Mouse (Mus musculus) hindbrain, postnatal 0 days (tissue): ENCODE measurements at regions not wholly inside any gene's neighbourhood (a gene's known extent, or its start where the extent isn't known, plus 50 kb on each side); places are given as distances from the start of the nearest gene placed in this dataset.
A peak's percentile ranks its signal among the peaks of the same experiment; 100 is the strongest.

Experiments used
- ATAC-seq: fragments of 200-750 bp; cut with Nextera tagmentation; 2 replicates; pipeline ENCODE4 v1.8.0; 2017; ENCODE audit warnings: mild to moderate bottlenecking, moderate TSS enrichment, moderate library complexity
- DNase-seq: peaks from one replicate; pipeline ENCODE4 v3.0.0-alpha.2; 2015; ENCODE audit warnings: low spot score
- H3K27ac ChIP-seq: fragments of 300-500 bp; sonication (generic); 2 replicates; pipeline ENCODE4 v1.5.1; 2014; ENCODE audit warnings: mild to moderate bottlenecking
- H3K27me3 ChIP-seq: fragments of 300-500 bp; sonication (generic); 2 replicates; pipeline ENCODE4 v1.6.1; 2014; ENCODE audit warnings: low read length, mixed read lengths; ENCODE audit not compliant: insufficient read depth
- H3K36me3 ChIP-seq: fragments of 300-500 bp; sonication (generic); 2 replicates; pipeline ENCODE4 v1.6.1; 2014; ENCODE audit warnings: low read length, mixed read lengths; ENCODE audit not compliant: insufficient read depth
- H3K4me1 ChIP-seq: fragments of 300-500 bp; sonication (generic); 2 replicates; pipeline ENCODE4 v1.6.1; 2014; ENCODE audit warnings: antibody characterized with exemption, low read length, mixed read lengths; ENCODE audit not compliant: insufficient read depth
- H3K4me2 ChIP-seq: fragments of 300-500 bp; sonication (generic); 2 replicates; pipeline ENCODE4 v1.6.1; 2014; ENCODE audit warnings: low read depth, mild to moderate bottlenecking, low read length, moderate library complexity, mixed read lengths
- H3K4me3 ChIP-seq: fragments of 300-500 bp; sonication (generic); 2 replicates; pipeline ENCODE4 v1.5.1; 2014; ENCODE audit warnings: low read length
- H3K9ac ChIP-seq: fragments of 300-500 bp; sonication (generic); replicated peaks from 2 replicates; pipeline ENCODE4 v1.6.1; 2014; ENCODE audit warnings: mild to moderate bottlenecking, low read length, moderate library complexity, mixed read lengths
- H3K9me3 ChIP-seq: fragments of 300-500 bp; sonication (generic); 2 replicates; pipeline ENCODE4 v1.6.1; 2016; ENCODE audit warnings: low read length, mixed read lengths
- CTCF ChIP-seq: IDR thresholded peaks from 2 replicates; pipeline ENCODE4 v1.5.1; 2016; ENCODE audit warnings: antibody characterized with exemption, control low read depth, low read depth
- WGBS: fragments of 180-500 bp; shearing (Covaris S2); extraction: QIAGEN DNeasy Blood & Tissue Kit; methylation state at CpG from one replicate; pipeline ENCODE4 v1.1.7; 2014; 5-methylcytosine and 5-hydroxymethylcytosine counted together

DNA sequence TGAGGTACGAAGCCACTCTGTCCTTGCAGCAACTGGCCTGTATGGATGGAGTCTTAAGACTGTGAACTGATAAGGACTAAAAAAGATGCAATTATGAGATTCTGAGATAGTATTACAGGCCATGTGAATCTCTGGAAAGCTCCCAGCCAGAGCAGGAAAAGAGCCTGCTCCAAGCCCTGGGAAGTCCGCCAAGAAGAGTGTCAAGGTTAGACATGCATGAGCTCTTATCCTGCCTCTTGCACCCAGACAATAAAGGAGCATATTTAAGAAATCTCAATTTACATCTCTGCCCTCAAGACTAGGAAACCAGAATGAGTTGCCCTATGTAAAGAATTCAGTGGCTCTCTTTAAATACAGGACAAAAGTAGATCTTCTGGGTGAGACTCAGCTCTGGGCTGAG is 90.8 kb upstream of the Tac1 start:
- Histone ChIP-seq H3K4me2 (no peak overlapping the region), H3K9me3 (no peaks in the 10 kb centered on the region), H3K27ac (no peak overlapping the region), H3K27me3 (no peaks in the 10 kb centered on the region), H3K9ac (no peak overlapping the region), H3K36me3 (no peaks in the 10 kb centered on the region), H3K4me1 (no peaks in the 10 kb centered on the region), H3K4me3 (no peak overlapping the region)
- WGBS, result 67% methylated on average over 2 of the region's 2 CpGs
- peak; percentile 74 for DNase-seq
- no peak for TF ChIP-seq CTCF
- peak; percentile 70; the same call in 1 of the 2 replicates for ATAC-seq

DNA sequence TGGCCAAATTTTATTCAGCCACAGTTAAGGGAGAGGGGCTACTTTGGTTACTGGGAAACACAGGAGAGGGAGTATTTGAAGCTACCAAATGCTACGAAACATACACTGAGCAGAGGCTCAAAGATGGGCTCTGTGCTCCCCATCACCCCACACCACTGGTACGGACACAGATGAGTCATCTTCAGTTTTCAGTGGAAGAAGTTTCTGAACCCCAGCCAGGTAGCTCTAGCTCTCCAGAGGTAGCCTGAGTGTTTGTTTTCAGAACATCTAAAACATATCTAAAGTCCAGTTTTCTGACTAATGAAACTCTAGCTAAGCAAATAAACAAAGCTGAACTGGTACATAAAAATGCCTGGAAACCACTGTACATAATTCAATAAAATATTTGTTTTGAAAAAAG is 90.3 kb upstream of the Tac1 start:
- H3K27me3 ChIP-seq, result no peaks in the 10 kb centered on the region
- no peaks in the 10 kb centered on the region for H3K4me1 ChIP-seq
- H3K4me2 ChIP-seq, result no peak overlapping the region
- DNase-seq, result no peak
- WGBS, result 56% methylated on average over 2 of the region's 2 CpGs
- no peak overlapping the region for H3K27ac ChIP-seq
- no peak overlapping the region for H3K9ac ChIP-seq
- H3K9me3 ChIP-seq, result no peaks in the 10 kb centered on the region
- H3K36me3 ChIP-seq, result no peaks in the 10 kb centered on the region
- no peak overlapping the region for H3K4me3 ChIP-seq
- no peak for TF ChIP-seq CTCF
- peak; percentile 43; the same call in 1 of the 2 replicates for ATAC-seq

DNA sequence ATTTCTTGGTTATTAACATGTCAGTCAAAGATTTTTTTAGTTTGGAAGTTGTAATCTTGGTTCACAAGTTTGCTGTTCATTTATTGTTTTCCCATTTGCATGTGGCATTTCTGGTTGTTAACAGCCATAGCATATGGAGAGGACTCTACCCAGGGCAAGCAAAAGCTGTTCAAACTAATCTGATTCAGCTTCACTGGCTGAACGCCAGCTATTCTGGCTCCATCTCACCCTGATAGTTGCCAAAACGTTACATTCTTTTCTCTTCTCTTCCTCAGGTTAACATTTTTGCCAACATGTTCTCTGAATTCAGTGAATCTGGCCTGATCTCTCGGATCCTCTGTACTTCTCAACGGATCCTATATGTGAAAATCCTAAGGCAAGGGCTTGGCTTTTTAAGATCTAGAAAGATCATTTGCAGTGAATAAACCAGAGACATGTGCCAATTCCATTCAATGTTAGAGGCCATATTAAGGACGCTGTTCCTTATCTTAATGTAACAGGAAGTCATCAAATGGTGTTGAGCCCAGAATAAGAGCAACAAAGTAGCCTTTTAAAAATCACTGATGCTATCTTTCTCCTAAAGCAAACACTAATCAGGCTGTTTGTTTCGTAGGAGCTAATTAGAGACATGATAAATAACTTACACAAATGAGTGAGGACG is 82.2 kb upstream of the Tac1 start:
- no peaks in the 10 kb centered on the region for H3K9me3 ChIP-seq
- no peak overlapping the region for H3K4me3 ChIP-seq
- TF ChIP-seq CTCF, result no peak
- no peaks in the 10 kb centered on the region for H3K27me3 ChIP-seq
- H3K4me1 ChIP-seq, result no peaks in the 10 kb centered on the region
- no peak overlapping the region for H3K4me2 ChIP-seq
- ATAC-seq (no peak), DNase-seq (peak; percentile 67)
- H3K27ac ChIP-seq, result no peak overlapping the region
- H3K36me3 ChIP-seq, result no peaks in the 10 kb centered on the region
- H3K9ac ChIP-seq, result no peak overlapping the region
- WGBS, result 49% methylated on average over 7 of the region's 7 CpGs

DNA sequence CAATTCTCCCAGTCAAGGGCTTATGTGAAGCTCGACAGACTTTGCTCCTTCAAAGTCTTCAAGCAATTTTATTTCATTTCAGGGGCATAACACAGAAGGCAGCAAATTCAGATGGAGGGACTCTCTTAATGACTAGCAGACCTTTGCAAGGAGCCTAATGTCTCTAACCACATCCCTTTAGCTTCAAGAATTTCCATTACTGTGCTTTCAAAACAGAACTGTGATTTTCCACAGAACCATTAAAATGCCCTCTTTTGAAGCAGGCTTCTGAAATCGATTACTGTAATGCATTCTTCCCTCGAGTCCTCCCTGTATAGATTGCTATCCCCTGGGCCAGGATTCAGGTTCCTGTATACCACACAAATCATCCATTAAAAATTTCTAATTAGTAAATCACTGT is 80.9 kb upstream of the Tac1 start:
- no peak for TF ChIP-seq CTCF
- Histone ChIP-seq H3K27me3 (no peaks in the 10 kb centered on the region), H3K4me1 (no peaks in the 10 kb centered on the region), H3K4me2 (no peak overlapping the region), H3K4me3 (no peak overlapping the region), H3K27ac (no peak overlapping the region), H3K36me3 (no peaks in the 10 kb centered on the region), H3K9me3 (no peaks in the 10 kb centered on the region), H3K9ac (no peak overlapping the region)
- DNase-seq (no peak), ATAC-seq (no peak)
- 67% methylated on average over 3 of the region's 3 CpGs for WGBS

DNA sequence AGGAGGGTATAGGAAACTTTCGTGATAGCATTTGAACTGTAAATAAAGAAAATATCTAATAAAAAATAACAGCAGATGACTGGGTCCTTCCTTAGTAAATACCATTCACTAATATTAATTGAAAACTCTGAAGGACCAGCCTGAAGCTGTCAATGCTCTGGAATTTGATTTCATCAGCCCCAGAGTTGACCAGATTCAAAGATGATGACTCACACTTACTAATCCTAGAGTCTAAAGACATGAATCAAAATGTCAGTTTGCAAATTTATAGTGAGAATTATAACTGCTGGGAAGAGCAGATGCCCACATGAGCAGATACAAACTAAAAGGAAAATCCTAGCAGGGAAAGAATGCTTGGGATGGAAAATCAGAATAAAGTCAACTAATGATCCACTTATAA is 77.8 kb upstream of the Tac1 start:
- no peak overlapping the region for H3K27ac ChIP-seq
- H3K9me3 ChIP-seq, result no peaks in the 10 kb centered on the region
- no peaks in the 10 kb centered on the region for H3K4me1 ChIP-seq
- no peaks in the 10 kb centered on the region for H3K36me3 ChIP-seq
- WGBS, result 86% methylated on average over 1 of the region's 1 CpGs
- TF ChIP-seq CTCF, result no peak
- ATAC-seq (no peak), DNase-seq (no peak)
- no peak overlapping the region for H3K4me2 ChIP-seq
- H3K27me3 ChIP-seq, result no peaks in the 10 kb centered on the region
- no peak overlapping the region for H3K4me3 ChIP-seq
- no peak overlapping the region for H3K9ac ChIP-seq

DNA sequence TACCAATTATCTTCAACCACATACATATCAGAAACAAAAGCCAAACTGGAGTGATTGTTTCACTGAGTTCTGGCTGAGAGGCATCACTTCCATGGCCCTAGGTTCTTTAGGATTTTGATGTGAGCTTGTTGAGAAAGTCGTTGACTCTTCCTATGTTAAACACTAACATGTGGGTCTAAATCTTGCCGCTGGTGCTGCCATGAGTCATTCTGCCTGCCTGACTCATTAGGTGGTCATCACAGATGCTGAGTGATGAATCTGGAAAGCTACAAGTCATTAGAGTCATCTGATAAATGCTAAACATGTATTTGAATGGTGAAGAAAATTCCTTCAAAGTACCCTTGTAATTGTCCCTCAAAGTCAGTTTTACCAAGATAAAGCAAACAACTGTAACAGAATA is 60.4 kb upstream of the Tac1 start:
- no peak for TF ChIP-seq CTCF
- H3K27ac ChIP-seq, result no peak overlapping the region
- no peak for ATAC-seq
- no peaks in the 10 kb centered on the region for H3K9me3 ChIP-seq
- no peaks in the 10 kb centered on the region for H3K4me1 ChIP-seq
- no peak overlapping the region for H3K9ac ChIP-seq
- no peaks in the 10 kb centered on the region for H3K36me3 ChIP-seq
- no peak for DNase-seq
- 80% methylated on average over 2 of the region's 2 CpGs for WGBS
- no peak overlapping the region for H3K4me3 ChIP-seq
- no peaks in the 10 kb centered on the region for H3K27me3 ChIP-seq
- no peak overlapping the region for H3K4me2 ChIP-seq

DNA sequence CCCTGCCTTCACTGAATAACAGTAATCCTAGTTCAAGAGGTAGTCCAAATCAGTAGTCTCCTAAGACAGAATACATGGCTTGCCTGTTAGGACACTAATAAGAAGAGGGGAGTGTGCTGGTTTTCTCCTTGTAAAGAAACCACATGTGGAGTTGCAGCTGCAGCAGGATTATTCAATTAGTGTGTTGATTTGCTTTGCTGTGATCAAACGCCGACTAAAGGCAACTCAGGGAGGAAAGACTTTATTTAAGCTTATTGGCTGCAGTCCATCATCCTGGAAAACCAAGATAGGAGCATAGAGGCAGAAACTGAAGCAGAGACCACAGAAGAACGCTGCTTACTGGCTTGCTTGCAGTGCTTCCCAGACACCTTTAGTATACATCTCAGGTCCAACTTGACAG is 57.9 kb upstream of the Tac1 start:
- Histone ChIP-seq H3K4me3 (no peak overlapping the region), H3K4me2 (no peak overlapping the region), H3K27me3 (no peaks in the 10 kb centered on the region), H3K27ac (no peak overlapping the region), H3K9me3 (no peaks in the 10 kb centered on the region), H3K9ac (no peak overlapping the region), H3K36me3 (no peaks in the 10 kb centered on the region), H3K4me1 (no peaks in the 10 kb centered on the region)
- ATAC-seq, result no peak
- no peak for TF ChIP-seq CTCF
- DNase-seq, result peak; percentile 11
- 35% methylated on average over 3 of the region's 3 CpGs for WGBS
